Mouse (Mus musculus) CH12.LX (cell line): ENCODE measurements at regions not wholly inside any gene's neighbourhood (a gene's known extent, or its start where the extent isn't known, plus 50 kb on each side); places are given as distances from the start of the nearest gene placed in this dataset.

Experiments
- DNase-seq: peaks from one replicate; pipeline ENCODE4 v3.0.0-alpha.2; 2013; ENCODE audit errors: extremely low read depth
- H3K27ac ChIP-seq: 2 replicates; pipeline ENCODE4 v1.5.1; 2012; ENCODE audit warnings: low read depth, mild to moderate bottlenecking, control low read depth, moderate library complexity; ENCODE audit not compliant: insufficient read depth
- H3K27me3 ChIP-seq: replicated peaks from 2 replicates; pipeline ENCODE3; 2012; ENCODE audit warnings: inconsistent platforms
- H3K36me3 ChIP-seq, 2 experiments: replicated peaks in 1 of 2; 2 replicates each; pipeline versions ENCODE3 to v1.6.1; 2012; ENCODE audit warnings: inconsistent platforms in 1 of 2, low read length in 1 of 2, mild to moderate bottlenecking in 1 of 2, mixed read lengths in 1 of 2, moderate library complexity in 1 of 2; ENCODE audit not compliant: control insufficient read depth in 1 of 2, insufficient read depth in 1 of 2
- H3K4me1 ChIP-seq, 2 experiments: 2 replicates each; pipeline ENCODE4 v1.6.1; 2012; ENCODE audit warnings: inconsistent platforms in 1 of 2, moderate library complexity in 1 of 2; ENCODE audit not compliant: insufficient read depth in 2 of 2, control insufficient read depth in 1 of 2
- H3K4me2 ChIP-seq: 2 replicates; pipeline ENCODE4 v1.6.1; 2012; ENCODE audit warnings: low read depth, mild to moderate bottlenecking, control low read depth; ENCODE audit not compliant: poor library complexity, insufficient read depth, severe bottlenecking
- H3K4me3 ChIP-seq, 3 experiments: fragments of 150-350 bp in 1 of 3; sonication (generic) in 1 of 3; replicated peaks in 1 of 3; 2 replicates each; pipeline versions ENCODE3 to v1.5.1; 2011 to 2012; ENCODE audit warnings: low read depth in 2 of 3, low read length in 2 of 3, mild to moderate bottlenecking in 2 of 3, moderate library complexity in 2 of 3, control low read depth in 1 of 3, improper control_type of control experiment in 1 of 3, inconsistent platforms in 1 of 3, mixed read lengths in 1 of 3; ENCODE audit not compliant: poor library complexity in 1 of 3
- H3K79me2 ChIP-seq: replicated peaks from 2 replicates; pipeline ENCODE4 v1.6.1; 2012; ENCODE audit warnings: mild to moderate bottlenecking, moderate library complexity; ENCODE audit not compliant: control insufficient read depth, poor library complexity, insufficient read depth, severe bottlenecking; ENCODE audit errors: extremely low read depth
- H3K9ac ChIP-seq: 2 replicates; pipeline ENCODE4 v1.6.1; 2012; ENCODE audit warnings: low read depth, mild to moderate bottlenecking, control low read depth, moderate library complexity; ENCODE audit not compliant: insufficient read depth
- H3K9me3 ChIP-seq: replicated peaks from 2 replicates; pipeline ENCODE3; 2012; ENCODE audit warnings: low read length, inconsistent platforms, mixed read lengths
- E2F4 ChIP-seq: IDR thresholded peaks from 2 replicates; pipeline ENCODE4 v1.6.1; 2011; ENCODE audit warnings: low read depth, low read length, improper control_type of control experiment; ENCODE audit not compliant: insufficient replicate concordance
- EP300 ChIP-seq: IDR thresholded peaks from 2 replicates; pipeline ENCODE4 v1.6.1; 2011; ENCODE audit warnings: low read length, improper control_type of control experiment
- GABPA ChIP-seq: IDR thresholded peaks from 2 replicates; pipeline ENCODE4 v1.6.1; 2012; ENCODE audit warnings: low read depth, low read length, improper control_type of control experiment, inconsistent platforms; ENCODE audit not compliant: insufficient replicate concordance
- JUN ChIP-seq: IDR thresholded peaks from 2 replicates; pipeline ENCODE4 v1.6.1; 2011; ENCODE audit warnings: low read depth, mild to moderate bottlenecking, low read length, improper control_type of control experiment, moderate library complexity; ENCODE audit not compliant: insufficient read depth
- MAZ ChIP-seq: IDR thresholded peaks from 2 replicates; pipeline ENCODE4 v1.6.1; 2012; ENCODE audit warnings: low read depth, mild to moderate bottlenecking, inconsistent platforms, low read length, improper control_type of control experiment, moderate library complexity
- NELFE ChIP-seq: IDR thresholded peaks from 2 replicates; pipeline ENCODE4 v1.6.1; 2011; ENCODE audit warnings: low read depth, low read length, improper control_type of control experiment
- POLR2A ChIP-seq: IDR thresholded peaks from 2 replicates; pipeline ENCODE4 v1.6.1; 2011; ENCODE audit warnings: low read depth, mild to moderate bottlenecking, improper control_type of control experiment, low read length
- RAD21 ChIP-seq: IDR thresholded peaks from 2 replicates; pipeline ENCODE4 v1.6.1; 2011; ENCODE audit warnings: low read depth, mild to moderate bottlenecking, low read length, improper control_type of control experiment, moderate library complexity
- RCOR1 ChIP-seq: conservative IDR thresholded peaks from 2 replicates; pipeline ENCODE4 v1.6.1; 2012; ENCODE audit warnings: low read depth, mild to moderate bottlenecking, inconsistent platforms, low read length, improper control_type of control experiment
- SMC3 ChIP-seq: IDR thresholded peaks from 2 replicates; pipeline ENCODE4 v1.6.1; 2011; ENCODE audit warnings: low read depth, low read length, improper control_type of control experiment
- TCF12 ChIP-seq: IDR thresholded peaks from 2 replicates; pipeline ENCODE4 v1.6.1; 2014; ENCODE audit warnings: low read depth, mild to moderate bottlenecking, inconsistent platforms, low read length, improper control_type of control experiment
- UBTF ChIP-seq: IDR thresholded peaks from 2 replicates; pipeline ENCODE4 v1.6.1; 2012; ENCODE audit warnings: low read depth, mild to moderate bottlenecking, inconsistent platforms, low read length, improper control_type of control experiment, moderate library complexity
- USF1 ChIP-seq: IDR thresholded peaks from 2 replicates; pipeline ENCODE4 v1.6.1; 2014; ENCODE audit warnings: low read depth, mild to moderate bottlenecking, inconsistent platforms, low read length, improper control_type of control experiment
- ZKSCAN1 ChIP-seq: IDR thresholded peaks from 2 replicates; pipeline ENCODE4 v1.6.1; 2012; ENCODE audit warnings: low read depth, inconsistent platforms, low read length, improper control_type of control experiment, borderline replicate concordance
- ZMIZ1 ChIP-seq: IDR thresholded peaks from 2 replicates; pipeline ENCODE4 v1.6.1; 2012; ENCODE audit warnings: low read depth, mild to moderate bottlenecking, inconsistent platforms, low read length, improper control_type of control experiment
- dilution Hi-C: fragments of 300-500 bp; cut with MboI; formaldehyde crosslinking; loops from 2 replicates; pipeline ENCODE4 v1.14.3; 2020; ENCODE audit warnings: low sequenced_read_pairs; ENCODE audit not compliant: extremely low pct_unique_long_range_greater_than_20kb, extremely low pct_ligation_motif_present
- in situ Hi-C: fragments of 300-500 bp; cut with MboI; formaldehyde crosslinking; loops from 3 replicates; pipeline ENCODE4 v1.14.3; 2019; ENCODE audit warnings: low sequenced_read_pairs, low pct_ligation_motif_present, low pct_unique_long_range_greater_than_20kb, mixed read lengths

- no peak for TF ChIP-seq USF1
- TF ChIP-seq, all 38 proteins: peak for 3
These were observed 116.5 kb downstream of the Nus1 start (continued) for GRCm38 (mm10) chr10:52533893-52534287.

DNA sequence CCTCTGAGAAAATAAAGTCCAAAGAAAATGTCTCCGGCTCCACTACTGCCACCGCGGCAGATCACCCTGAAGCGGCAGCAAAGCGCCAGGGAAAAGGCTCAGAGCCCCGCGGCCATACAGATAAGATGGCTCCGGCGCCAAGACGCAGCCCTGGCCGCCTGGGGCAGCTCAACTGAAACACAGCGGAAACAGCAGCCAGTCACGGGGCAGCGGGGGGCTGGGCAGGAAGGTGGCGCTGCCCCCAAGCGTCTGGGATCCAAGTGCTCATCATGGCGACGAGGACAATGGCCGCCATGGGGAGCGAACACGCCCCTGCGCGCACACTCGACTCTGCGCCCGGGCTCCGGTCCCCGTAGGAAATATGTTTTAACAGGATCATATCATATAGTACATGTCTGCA lies 128.2 kb downstream of the Nus1 start:
- Histone ChIP-seq H3K9ac (no peak overlapping the region), H3K4me2 (no peak overlapping the region), H3K36me3 (no peaks in the 10 kb centered on the region), H3K27me3 (no peaks in the 10 kb centered on the region), H3K9me3 (no peaks in the 10 kb centered on the region), H3K4me3 (no peak overlapping the region), H3K79me2 (no peaks in the 10 kb centered on the region), H3K27ac (no peak overlapping the region), H3K4me1 (no peaks in the 10 kb centered on the region)
- DNase-seq, result no peak
- dilution Hi-C loops, result no loop called here
- in situ Hi-C loops, result no loop called here
- no peak for TF ChIP-seq GABPA

- H3K9me3 ChIP-seq, result no peaks in the 10 kb centered on the region
- dilution Hi-C loops (no loop called here), in situ Hi-C loops (no loop called here)
- H3K36me3 ChIP-seq, result no peaks in the 10 kb centered on the region
- no peak overlapping the region for H3K27ac ChIP-seq
- no peaks in the 10 kb centered on the region for H3K27me3 ChIP-seq
- TF ChIP-seq SMC3 (no peak), TCF12 (no peak), POLR2A (no peak), UBTF (no peak), JUN (no peak), MAZ (no peak), RAD21 (no peak), NELFE (no peak), EP300 (no peak), E2F4 (no peak), ZKSCAN1 (no peak), ZMIZ1 (no peak), RCOR1 (no peak)
- no peaks in the 10 kb centered on the region for H3K4me1 ChIP-seq
- no peak overlapping the region for H3K4me2 ChIP-seq
- H3K4me3 ChIP-seq, result no peak overlapping the region
- no peak for DNase-seq
- H3K79me2 ChIP-seq, result no peaks in the 10 kb centered on the region
- H3K9ac ChIP-seq, result no peak overlapping the region
These were observed 113.0 kb upstream of the Slc35f1 start for GRCm38 (mm10) chr10:52577383-52577782.
